Mouse (Mus musculus): ENCODE results near the gene Fitm2.

- no peak for TF ChIP-seq CTCF (IDR thresholded peaks at IDR 0.05; ENCODE audit: low read depth, low read length)
- TF ChIP-seq POLR2A (IDR thresholded peaks at IDR 0.05; ENCODE audit: extremely low read depth, insufficient read depth, low read length), result no peak
Measured at GRCm38 (mm10) chr2:163433971-163434370, 38.5 kb downstream of the Fitm2 start.

All from liver, adult 2 months (tissue).